Mouse (Mus musculus) E14TG2a.4 (cell line): ENCODE data around the gene Rnf2.

ENCODE experiments used
- CTCF ChIP-seq: conservative IDR thresholded peaks from 2 replicates; pipeline ENCODE4 v1.5.1; 2014; ENCODE audit warnings: low read length
- NANOG ChIP-seq: IDR thresholded peaks from 2 replicates; pipeline ENCODE4 v1.6.1; 2014; ENCODE audit warnings: borderline replicate concordance, low read length, mixed read lengths
- POU5F1 ChIP-seq: IDR thresholded peaks from 2 replicates; pipeline ENCODE4 v1.6.1; 2014; ENCODE audit warnings: low read length, borderline replicate concordance

GRCm38 (mm10) chr1:151449866-151450265, 50.9 kb downstream of the Rnf2 start:
- no peak for TF ChIP-seq CTCF
- TF ChIP-seq NANOG: no peak
- no peak for TF ChIP-seq POU5F1
